8 mouse cellular contexts compared by ENCODE assay signal in genomic region chr9:51764041-51764875, GRCm38 (mm10). TPM values are rescaled to one million over a fixed set of nuclear protein-coding genes. Genes with fewer than 3 reads are reported as not detected.
DNase-seq lines count a peak whose midpoint lies in the region; ATAC-seq and TF ChIP-seq lines count a peak whose summit lies in the region.

No protein-coding gene starts in this region.

- no peak overlapping the region for H3K27ac ChIP-seq in spleen, adult 2 months (ENCODE audit: insufficient read depth, low read length)
- no peak overlapping the region for H3K27ac ChIP-seq in heart, postnatal 0 days (ENCODE audit: low read depth)
- H3K27ac ChIP-seq in limb, embryonic 10.5 days: peak overlapping the region; percentile 69
- H3K27ac ChIP-seq in midbrain, embryonic 15.5 days: peak overlapping the region; percentile 92

- ATAC-seq in heart, postnatal 0 days (ENCODE audit: insufficient read depth, low read depth): peak; percentile 26; the same call in 1 of the 2 replicates
- ATAC-seq in midbrain, embryonic 15.5 days (replicated peaks): peak; percentile 67

- H3K9ac ChIP-seq in heart, postnatal 0 days (replicated peaks; ENCODE audit: low read depth, low read length): peak overlapping the region; percentile 40
- peak overlapping the region; percentile 91 for H3K9ac ChIP-seq in midbrain, embryonic 15.5 days

- H3K4me1 ChIP-seq in spleen, adult 2 months (ENCODE audit: control insufficient read depth, insufficient read depth, insufficient read length): peaks cover 7% of the 10 kb centered on the region; the same call in 1 of the 2 replicates
- H3K4me1 ChIP-seq in heart, postnatal 0 days (ENCODE audit: control insufficient read depth, insufficient read depth): peaks cover 12% of the 10 kb centered on the region; the same call in 1 of the 2 replicates
- H3K4me1 ChIP-seq in limb, embryonic 10.5 days: peaks cover 20% of the 10 kb centered on the region
- peaks cover 23% of the 10 kb centered on the region for H3K4me1 ChIP-seq in midbrain, embryonic 15.5 days

- DNase-seq in adrenal gland, postnatal 14 days: peak; percentile 11
- no peak for DNase-seq in adrenal gland, adult 2 months
- DNase-seq in spleen, adult 2 months (ENCODE audit: low read depth in 1 of 2, low spot score in 2 of 2): no peak
- DNase-seq in spleen, postnatal 14 days (ENCODE audit: low spot score in 2 of 2): no peak
- no peak for DNase-seq in heart, postnatal 0 days (ENCODE audit: low spot score)
- DNase-seq in limb, embryonic 10.5 days (ENCODE audit: low spot score): no peak
- DNase-seq in gastrocnemius, postnatal 10 days: no peak

- peak overlapping the region; percentile 96 for H3K4me2 ChIP-seq in heart, postnatal 0 days (ENCODE audit: low read depth, low read length)
- peak overlapping the region; percentile 85 for H3K4me2 ChIP-seq in midbrain, embryonic 15.5 days

- no peak for TF ChIP-seq CTCF in spleen, adult 2 months (IDR thresholded peaks at IDR 0.05; ENCODE audit: extremely low read depth, insufficient read depth, insufficient read length, insufficient replicate concordance)
- TF ChIP-seq CTCF in heart, postnatal 0 days (IDR thresholded peaks at IDR 0.05; ENCODE audit: low read depth): peak; percentile 31; the same call in 1 of the 2 replicates

- no peak for TF ChIP-seq POLR2A in spleen, adult 2 months (IDR thresholded peaks at IDR 0.05; ENCODE audit: low read depth, low read length)

- peak overlapping the region; percentile 66; the same call in 1 of the 2 replicates for H3K4me3 ChIP-seq in spleen, adult 2 months (ENCODE audit: extremely low read depth, insufficient read depth, insufficient read length)
- H3K4me3 ChIP-seq in heart, postnatal 0 days (ENCODE audit: low read depth, low read length): peak overlapping the region; percentile 75
- H3K4me3 ChIP-seq in limb, embryonic 10.5 days: peak overlapping the region; percentile 62
- peak overlapping the region; percentile 92 for H3K4me3 ChIP-seq in midbrain, embryonic 15.5 days

- 8% methylated on average over 12 of the region's 12 CpGs for WGBS in spleen, adult 2 months
- 4% methylated on average over 12 of the region's 12 CpGs for WGBS in heart, postnatal 0 days
- 14% methylated on average over 12 of the region's 12 CpGs for WGBS in limb, embryonic 10.5 days
- WGBS in midbrain, embryonic 15.5 days: 2% methylated on average over 12 of the region's 12 CpGs

- no peaks in the 10 kb centered on the region for H3K9me3 ChIP-seq in heart, postnatal 0 days (replicated peaks; ENCODE audit: control insufficient read depth, low read length)
- no peaks in the 10 kb centered on the region for H3K9me3 ChIP-seq in limb, embryonic 10.5 days (replicated peaks)
- no peaks in the 10 kb centered on the region for H3K9me3 ChIP-seq in midbrain, embryonic 15.5 days

- H3K27me3 ChIP-seq in spleen, adult 2 months (ENCODE audit: control insufficient read depth, insufficient read depth, low read length): peaks cover 13% of the 10 kb centered on the region
- H3K27me3 ChIP-seq in heart, postnatal 0 days (ENCODE audit: control insufficient read depth, insufficient read depth, low read length): peaks cover 63% of the 10 kb centered on the region
- peaks cover 87% of the 10 kb centered on the region for H3K27me3 ChIP-seq in limb, embryonic 10.5 days (ENCODE audit: low read depth, poor library complexity, severe bottlenecking)
- H3K27me3 ChIP-seq in midbrain, embryonic 15.5 days (replicated peaks): peaks cover 3% of the 10 kb centered on the region

- no peak for TF ChIP-seq EP300 in heart, postnatal 0 days (IDR thresholded peaks at IDR 0.05; ENCODE audit: low read depth)

- H3K36me3 ChIP-seq in spleen, adult 2 months (ENCODE audit: control insufficient read depth, insufficient read depth, low read length): no peaks in the 10 kb centered on the region
- H3K36me3 ChIP-seq in heart, postnatal 0 days (replicated peaks; ENCODE audit: control insufficient read depth, insufficient read depth, low read length): no peaks in the 10 kb centered on the region
- H3K36me3 ChIP-seq in limb, embryonic 10.5 days: no peaks in the 10 kb centered on the region
- no peaks in the 10 kb centered on the region for H3K36me3 ChIP-seq in midbrain, embryonic 15.5 days (replicated peaks)

RNA-seq across cellular contexts. Expression of gene Arhgap20, which starts 0.9 kb away (rescaled TPM):
- total RNA-seq in adrenal gland, postnatal 14 days (2021): 2.7 and 3.4 TPM in 2 replicates
- 1 to 10 TPM; 1.8 to 2.2 TPM for total RNA-seq in adrenal gland, adult 2 months (2021)
- polyA plus RNA-seq in adrenal gland, adult 2 months (2012; rRNA removed): 0.47 and 0.56 TPM in 2 replicates
- polyA plus RNA-seq in spleen, adult 2 months (2012; rRNA removed): 0.48 and 0.77 TPM in 2 replicates
- 1.6 and 6.7 TPM in 2 replicates for total RNA-seq in heart, postnatal 0 days (2014; rRNA removed; ENCODE audit: low replicate concordance)
- 0.83 and 0.91 TPM in 2 replicates for polyA plus RNA-seq in heart, postnatal 0 days (2015; fragmentation: Nextera tagmentation; extraction: Ambion mirVana)
- 0.28 and 0.63 TPM in 2 replicates for polyA plus RNA-seq in limb, embryonic 10.5 days (2016; fragmentation: Nextera tagmentation; extraction: Ambion mirVana)
- 18.3 and 19.4 TPM in 2 replicates for polyA plus RNA-seq in midbrain, embryonic 15.5 days (2015; fragmentation: Nextera tagmentation; extraction: Ambion mirVana)
- 10 to 100 TPM; 24.5 to 31.9 TPM for total RNA-seq in gastrocnemius, postnatal 10 days (2021)

Comparison
In these comparisons a context has a peak if more than half of its experiments do, and no peak if none do; other contexts are left out.
1. H3K27ac ChIP-seq: peak in limb, embryonic 10.5 days (single experiment) and midbrain, embryonic 15.5 days (single experiment); none in spleen, adult 2 months (single experiment) and heart, postnatal 0 days (single experiment).
2. RNA of gene Arhgap20, which starts 0.9 kb away (polyA plus RNA-seq): 18.3 to 19.4 TPM in midbrain, embryonic 15.5 days; 0.83 to 0.91 TPM in heart, postnatal 0 days, 0.48 to 0.77 TPM in spleen, adult 2 months, 0.28 to 0.63 TPM in limb, embryonic 10.5 days and 0.47 to 0.56 TPM in adrenal gland, adult 2 months; every median in the first group is over 10 times any median in the second.
3. Peak in every context shown above with its lines, with median percentiles within 50 percentile points of each other: H3K4me3 ChIP-seq.